Mouse (Mus musculus) small intestine, adult 2 months (tissue): ENCODE measurements around the gene Isoc2a.

Source experiments
- CTCF ChIP-seq: fragments of 200-500 bp; IDR thresholded peaks from 2 replicates; pipeline ENCODE4 v1.5.1; 2012; ENCODE audit warnings: low read depth, mild to moderate bottlenecking, control low read depth, inconsistent platforms, low read length, moderate library complexity, mixed read lengths; ENCODE audit not compliant: insufficient replicate concordance, insufficient read length; ENCODE audit errors: extremely low read depth
- POLR2A ChIP-seq: fragments of 200-500 bp; IDR thresholded peaks from 2 replicates; pipeline ENCODE4 v1.6.1; 2012; ENCODE audit warnings: low read depth, mild to moderate bottlenecking, control low read depth, inconsistent platforms, low read length, moderate library complexity

GRCm38 (mm10) chr7:4898851-4899648 is 22.1 kb downstream of the Isoc2a start:
- TF ChIP-seq POLR2A: no peak
- no peak for TF ChIP-seq CTCF
